Mouse (Mus musculus) v-Abl transformed pro-B cells (cell line): ENCODE data around the gene Fbxl13.

Experiments used
- in situ Hi-C, 2 experiments: fragments of 400-800 bp; cut with MboI; formaldehyde crosslinking; loops; one replicate each; pipeline ENCODE4 v1.15.1; 2025; ENCODE audit not compliant: unreplicated experiment in 2 of 2

The Fbxl13 gene

GRCm38 (mm10) chr5:21532126-21532525 lies 113.3 kb downstream of the Fbxl13 start:
- in situ Hi-C loops = no loop called here

DNA sequence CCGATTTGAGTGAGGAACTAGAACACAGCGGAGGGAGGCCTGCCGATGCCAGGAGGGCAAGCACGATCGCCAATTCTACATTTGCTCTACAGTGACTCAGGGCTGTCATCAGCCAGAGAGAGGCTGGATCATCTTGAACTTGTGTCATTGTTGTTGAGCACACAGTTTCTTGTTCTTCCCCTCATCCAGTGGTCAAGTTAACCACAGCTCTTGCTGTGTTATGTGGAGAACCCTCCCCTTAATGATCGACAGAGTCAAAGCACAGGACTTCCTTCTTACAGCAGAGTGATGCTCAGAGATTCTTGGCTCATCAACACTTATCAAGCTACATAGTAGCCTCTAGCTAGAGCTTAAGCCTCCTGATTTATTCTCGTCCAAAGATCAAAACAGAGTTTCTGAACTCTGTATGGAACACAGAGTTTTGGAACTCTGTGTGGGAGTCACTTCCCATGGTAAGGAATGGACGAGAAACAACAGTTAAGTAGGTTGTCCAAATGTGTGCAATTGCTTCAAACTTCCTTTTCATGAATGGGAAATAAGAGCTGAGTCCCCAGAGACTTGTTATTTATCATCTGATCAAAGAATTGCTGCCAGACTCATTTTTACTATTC lies 116.2 kb downstream of the Fbxl13 start:
- in situ Hi-C loops = loop anchor here in 1 of 2 experiments (5.0 kb wide), 1 partner anchor 43 kb away; no protein-coding TSS in a partner anchor

GRCm38 (mm10) chr5:21528068-21528842 lies 117.2 kb downstream of the Fbxl13 start:
- in situ Hi-C loops = loop anchor here in 1 of 2 experiments (5.0 kb wide), 1 partner anchor 44 kb away; no protein-coding TSS in a partner anchor

- in situ Hi-C loops = loop anchor here in 1 of 2 experiments (5.0 kb wide), 1 partner anchor 45 kb away; no protein-coding TSS in a partner anchor
Measured at GRCm38 (mm10) chr5:21527488-21527911, 117.9 kb downstream of the Fbxl13 start.

GRCm38 (mm10) chr5:21526835-21527485 lies 118.5 kb downstream of the Fbxl13 start:
- in situ Hi-C loops = loop anchor here in 1 of 2 experiments (5.0 kb wide), 1 partner anchor 45 kb away; no protein-coding TSS in a partner anchor

- in situ Hi-C loops = no loop called here
Measured at GRCm38 (mm10) chr5:21519166-21519565, 126.3 kb downstream of the Fbxl13 start.

GRCm38 (mm10) chr5:21518207-21518606 lies 127.2 kb downstream of the Fbxl13 start:
- in situ Hi-C loops = no loop called here

GRCm38 (mm10) chr5:21517562-21517961 lies 127.9 kb downstream of the Fbxl13 start:
- in situ Hi-C loops = no loop called here

DNA sequence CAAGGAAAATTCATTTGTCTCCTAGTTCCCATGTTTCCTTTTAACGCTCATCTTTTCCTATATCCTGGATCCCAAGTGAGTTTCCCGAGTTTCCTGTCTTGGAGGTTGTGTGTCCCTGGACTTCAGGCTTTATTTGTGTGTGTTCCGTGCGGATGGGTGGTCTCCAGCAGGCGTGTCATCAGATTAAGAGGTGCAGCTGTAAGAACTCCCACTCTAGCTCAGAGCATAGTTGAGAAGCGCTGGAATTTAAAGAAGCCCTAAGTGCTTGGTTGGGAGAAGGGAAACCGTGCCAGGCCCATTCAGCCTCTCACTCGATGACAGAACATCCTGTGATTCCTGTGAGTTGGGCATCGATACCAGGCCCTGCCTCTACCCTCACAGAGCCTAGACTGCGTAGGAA lies 132.1 kb downstream of the Fbxl13 start:
- in situ Hi-C loops = no loop called here

DNA sequence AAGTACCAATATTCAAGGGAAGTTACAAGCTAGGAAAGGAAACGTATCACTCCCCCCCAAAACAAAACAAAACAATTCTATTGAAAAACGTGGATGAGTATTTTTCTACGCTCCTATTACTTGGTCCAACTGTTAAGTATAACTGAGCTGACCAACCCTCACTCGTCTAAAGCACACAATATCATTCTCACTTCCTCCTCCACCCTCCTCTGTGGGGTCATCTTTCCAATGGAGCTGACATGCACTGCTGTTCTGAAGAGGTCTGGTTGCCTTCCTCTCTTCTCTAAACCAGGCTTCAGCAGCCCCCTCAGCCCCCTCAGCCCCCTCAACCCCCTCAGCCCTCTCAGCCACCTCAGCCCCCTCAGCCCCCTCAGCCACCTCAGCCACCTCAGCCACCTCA lies 135.6 kb downstream of the Fbxl13 start:
- in situ Hi-C loops = no loop called here

GRCm38 (mm10) chr5:21506887-21507286 lies 138.5 kb downstream of the Fbxl13 start:
- in situ Hi-C loops = no loop called here

- in situ Hi-C loops = no loop called here
Measured at GRCm38 (mm10) chr5:21505159-21505558, 140.3 kb downstream of the Fbxl13 start.

DNA sequence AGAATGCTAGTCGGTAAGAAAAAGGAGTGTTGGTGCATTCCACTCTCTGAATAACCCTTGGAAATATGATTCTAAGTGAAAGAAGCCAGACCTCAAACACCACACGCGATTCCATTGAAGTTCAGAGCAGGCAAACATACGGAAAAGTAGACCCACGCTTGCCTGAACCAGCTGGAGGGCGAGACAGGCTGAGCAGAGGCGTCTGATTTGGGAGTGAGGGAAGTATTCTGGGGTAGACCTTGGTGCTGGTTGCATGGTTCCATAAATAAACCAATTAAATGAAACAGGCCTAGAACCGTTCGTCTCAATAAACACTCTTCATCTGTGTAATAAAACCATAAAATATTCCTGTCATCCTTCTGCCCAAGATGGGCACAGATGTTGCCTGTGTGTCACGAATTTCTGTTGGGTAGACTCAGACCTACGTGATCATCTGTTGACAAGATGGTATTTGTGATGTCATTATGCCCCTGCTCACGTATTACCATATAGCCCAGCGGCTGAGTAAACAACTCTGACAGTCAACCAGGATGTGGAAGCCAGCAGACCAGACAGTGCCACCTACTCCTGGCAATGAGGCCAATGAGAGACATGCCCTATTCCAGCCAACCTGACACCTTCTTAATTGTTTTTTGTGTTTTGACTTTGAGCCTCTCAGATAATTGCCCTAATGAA lies 142.4 kb downstream of the Fbxl13 start:
- in situ Hi-C loops = no loop called here

DNA sequence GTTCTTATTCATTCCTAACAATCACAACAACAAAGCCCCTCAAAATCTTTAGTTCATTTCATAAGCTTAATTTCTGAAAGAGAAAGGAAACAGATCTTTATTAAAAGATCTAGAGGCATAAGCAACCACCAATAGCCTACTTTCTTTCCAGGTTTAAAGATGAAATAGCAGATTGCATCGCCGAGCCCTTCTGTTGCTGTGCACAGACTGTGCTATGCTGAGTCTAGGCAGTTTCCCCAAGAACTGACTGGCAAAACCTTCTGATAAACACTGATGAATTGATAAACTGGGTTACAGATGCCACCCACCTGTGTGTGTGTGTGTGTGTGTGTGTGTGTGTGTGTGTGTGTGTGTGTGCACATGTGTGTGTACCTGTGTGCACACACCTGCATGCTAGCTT lies 144.5 kb downstream of the Fbxl13 start:
- in situ Hi-C loops = no loop called here

DNA sequence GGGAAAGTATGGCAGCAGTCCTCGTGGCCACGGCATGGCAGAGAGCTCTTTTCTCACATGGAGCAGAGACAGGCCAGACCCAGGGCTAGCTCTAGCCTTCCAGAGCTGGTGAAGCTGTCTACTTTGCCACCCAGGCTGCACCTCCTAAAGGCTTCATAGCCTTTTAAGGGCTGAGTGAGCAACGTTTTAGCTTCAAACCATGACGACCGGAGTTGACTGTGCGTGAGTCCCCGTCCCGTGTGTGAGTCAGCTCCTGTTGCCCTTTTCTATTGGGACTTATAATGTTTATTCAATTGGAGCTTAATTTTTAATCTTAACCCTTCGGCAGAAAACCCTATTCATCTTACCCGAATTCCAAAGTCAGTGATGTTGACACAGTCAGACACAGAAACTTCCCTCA lies 145.3 kb downstream of the Fbxl13 start:
- in situ Hi-C loops = no loop called here

- in situ Hi-C loops = no loop called here
Measured at GRCm38 (mm10) chr5:21498925-21499324, 146.5 kb downstream of the Fbxl13 start.

- in situ Hi-C loops = no loop called here
Measured at GRCm38 (mm10) chr5:21498490-21498889, 146.9 kb downstream of the Fbxl13 start.

GRCm38 (mm10) chr5:21496881-21497280 lies 148.6 kb downstream of the Fbxl13 start:
- in situ Hi-C loops = no loop called here

DNA sequence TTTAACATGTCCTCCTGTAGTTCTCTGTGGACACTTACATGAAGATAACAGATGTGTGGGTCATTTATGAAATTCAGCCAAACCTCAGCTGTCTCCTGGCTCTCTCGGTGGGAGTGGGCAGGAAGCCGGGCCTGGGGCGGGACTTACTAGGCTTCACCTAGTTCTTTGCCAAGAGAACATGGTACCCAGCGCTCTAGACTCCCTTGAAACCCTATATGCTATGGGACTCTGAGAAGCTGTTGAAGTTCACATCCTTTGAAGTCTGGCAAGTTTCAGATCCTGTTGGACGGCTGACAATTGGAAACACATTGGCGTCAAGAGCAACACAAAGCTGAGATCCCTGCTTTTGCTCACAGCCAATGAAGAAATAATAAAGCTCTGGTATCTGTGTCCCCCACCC lies 149.1 kb downstream of the Fbxl13 start:
- in situ Hi-C loops = no loop called here

GRCm38 (mm10) chr5:21494781-21495180 lies 150.7 kb downstream of the Fbxl13 start:
- in situ Hi-C loops = no loop called here
